Mouse (Mus musculus): ENCODE measurements around the gene Gprc5c.

The Gprc5c gene

DNA sequence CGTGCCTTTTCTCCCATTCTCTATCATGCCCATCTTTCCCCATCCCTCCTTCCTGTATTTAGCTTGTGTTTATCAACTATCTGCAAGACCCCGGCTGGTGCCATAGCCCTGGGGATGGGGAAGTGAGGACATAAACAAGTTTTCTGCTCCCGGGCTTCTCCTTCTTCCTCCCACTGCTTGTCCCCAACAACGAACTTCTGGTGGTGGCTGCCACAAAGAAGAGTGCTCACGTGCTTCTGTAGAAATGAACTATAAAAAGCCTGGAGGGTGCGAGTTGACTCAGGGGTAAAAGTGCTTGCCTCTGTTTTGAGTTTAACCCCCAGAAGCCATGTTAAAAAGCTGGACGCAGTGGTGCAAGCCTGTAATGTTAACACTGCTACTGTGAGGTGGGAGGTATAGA is 64.0 kb downstream of the Gprc5c start:
- DNase-seq (ENCODE audit: low spot score), result no peak

DNA sequence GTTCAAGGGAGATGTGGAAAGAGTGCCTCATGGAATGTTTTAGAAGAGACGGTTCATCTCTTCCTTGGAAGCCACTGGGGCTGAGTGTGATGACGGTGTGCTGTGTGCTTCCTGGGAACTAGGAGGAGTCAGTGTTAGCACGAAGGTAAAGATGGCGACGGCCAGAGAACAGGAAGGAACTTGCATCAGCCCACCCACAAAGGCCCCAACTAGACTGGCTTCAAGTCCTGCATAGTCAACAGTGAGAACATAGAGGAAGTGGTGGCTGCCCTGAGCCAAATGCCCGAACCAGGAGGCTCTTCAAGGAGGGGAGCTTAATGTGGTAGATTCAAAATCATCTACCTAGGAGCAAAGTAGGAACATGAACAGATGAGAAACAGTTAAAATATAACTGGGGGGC is 66.2 kb downstream of the Gprc5c start:
- no peak for DNase-seq (ENCODE audit: low spot score)
